ENCODE assay signal across 22 mouse cellular contexts in genomic region chr6:116621318-116622023, GRCm38 (mm10). TPM values are rescaled to one million over a fixed set of nuclear protein-coding genes. Genes with fewer than 3 reads are reported as not detected.
DNase-seq lines count a peak whose midpoint lies in the region; ATAC-seq and TF ChIP-seq lines count a peak whose summit lies in the region.
"Had no signal": no experiment of that assay in that cellular context is flagged by ENCODE, and none has a peak within 500 bp of the region (broad histone marks: within the 10 kb centered on the region; RNA-seq: fewer than 3 reads in every experiment).

No protein-coding gene starts in this region.

- H3K27me3 ChIP-seq in intestine, embryonic 14.5 days (replicated peaks; ENCODE audit: control insufficient read depth, insufficient read depth, low read length): no peaks in the 10 kb centered on the region
- no peaks in the 10 kb centered on the region for H3K27me3 ChIP-seq in intestine, postnatal 0 days (replicated peaks; ENCODE audit: control insufficient read depth, insufficient read depth, low read length)
- H3K27me3 ChIP-seq: embryonic facial prominence, embryonic 15.5 days; forebrain, embryonic 13.5 days; kidney, embryonic 15.5 days; limb, embryonic 15.5 days; midbrain, embryonic 15.5 days had no signal

- peaks cover 20% of the 10 kb centered on the region for H3K36me3 ChIP-seq in intestine, embryonic 14.5 days (ENCODE audit: control insufficient read depth, insufficient read depth, low read length)
- peaks cover 3% of the 10 kb centered on the region; the same call in 1 of the 2 replicates for H3K36me3 ChIP-seq in intestine, postnatal 0 days (ENCODE audit: control insufficient read depth, insufficient read depth)

- no peak for DNase-seq in intestine, embryonic 14.5 days (ENCODE audit: low spot score)
- DNase-seq in layer of hippocampus, postnatal 36 days: no peak
- DNase-seq: adrenal gland, adult 2 months; cerebellum, postnatal 14 days; heart, adult 2 months; heart, postnatal 10 days; right cerebral cortex, postnatal 14 days had no signal

- peak; percentile 53; the same call in 1 of the 2 replicates for ATAC-seq in intestine, embryonic 14.5 days (replicated peaks; ENCODE audit: low FRiP score, low TSS enrichment, low read depth)
- no peak for ATAC-seq in intestine, postnatal 0 days
- peak; percentile 74 to 80 for ATAC-seq in hematopoietic stem cell, adult 5-6 weeks (replicated peaks in 1 of 2; ENCODE audit: insufficient read depth in 1 of 2, low FRiP score in 2 of 2, low TSS enrichment in 1 of 2, low read depth in 1 of 2, poor library complexity in 2 of 2, severe bottlenecking in 2 of 2)
- peak; percentile 79 for ATAC-seq in megakaryocyte progenitor cell, adult 5-6 weeks (replicated peaks; ENCODE audit: poor library complexity)
- no peak for ATAC-seq in erythroblast, adult 5-6 weeks (replicated peaks; ENCODE audit: low FRiP score, poor library complexity, severe bottlenecking)
- ATAC-seq: CD4-positive, CD25-positive, alpha-beta regulatory T cell, adult 4 months; forebrain, embryonic 13.5 days; midbrain, embryonic 15.5 days had no signal

- no peak overlapping the region for H3K27ac ChIP-seq in intestine, embryonic 14.5 days (ENCODE audit: low read depth)
- H3K27ac ChIP-seq in intestine, postnatal 0 days (ENCODE audit: low read depth, low read length): no peak overlapping the region
- peak overlapping the region; percentile 81 for H3K27ac ChIP-seq in bone marrow macrophage, adult 2 months (ENCODE audit: insufficient read depth, low read depth, low read length)
- H3K27ac ChIP-seq: embryonic facial prominence, embryonic 15.5 days; forebrain, embryonic 13.5 days; heart, adult 2 months; kidney, embryonic 15.5 days; layer of hippocampus, adult 2 months; limb, embryonic 15.5 days; midbrain, embryonic 15.5 days had no signal

- no peak overlapping the region for H3K4me2 ChIP-seq in intestine, embryonic 14.5 days (ENCODE audit: low read length)
- no peak overlapping the region for H3K4me2 ChIP-seq in intestine, postnatal 0 days (replicated peaks; ENCODE audit: low read depth)
- H3K4me2 ChIP-seq: embryonic facial prominence, embryonic 15.5 days; forebrain, embryonic 13.5 days; kidney, embryonic 15.5 days; limb, embryonic 15.5 days; midbrain, embryonic 15.5 days had no signal

- no peak overlapping the region for H3K9ac ChIP-seq in intestine, embryonic 14.5 days (ENCODE audit: low read length)
- H3K9ac ChIP-seq in intestine, postnatal 0 days (ENCODE audit: low read depth, low read length): no peak overlapping the region
- H3K9ac ChIP-seq: embryonic facial prominence, embryonic 15.5 days; forebrain, embryonic 13.5 days; kidney, embryonic 15.5 days; limb, embryonic 15.5 days; midbrain, embryonic 15.5 days had no signal

- 50% methylated on average over 8 of the region's 8 CpGs for WGBS in intestine, embryonic 14.5 days
- WGBS in intestine, postnatal 0 days: 60% methylated on average over 8 of the region's 8 CpGs

- H3K4me1 ChIP-seq in intestine, embryonic 14.5 days (replicated peaks; ENCODE audit: control insufficient read depth, insufficient read depth, low read length): no peaks in the 10 kb centered on the region
- H3K4me1 ChIP-seq in intestine, postnatal 0 days (replicated peaks; ENCODE audit: control insufficient read depth, insufficient read depth, low read length): no peaks in the 10 kb centered on the region
- H3K4me1 ChIP-seq in bone marrow macrophage, adult 2 months (ENCODE audit: control insufficient read depth, insufficient read depth, low read length): peaks cover 10% of the 10 kb centered on the region
- H3K4me1 ChIP-seq: embryonic facial prominence, embryonic 15.5 days; kidney, embryonic 15.5 days; limb, embryonic 15.5 days; midbrain, embryonic 15.5 days had no signal

- no peak for TF ChIP-seq POLR2A in bone marrow macrophage, adult 2 months (IDR thresholded peaks at IDR 0.05; ENCODE audit: borderline replicate concordance, low read depth, low read length)

- no peak overlapping the region for H3K4me3 ChIP-seq in intestine, embryonic 14.5 days (ENCODE audit: low read depth, low read length)
- no peak overlapping the region for H3K4me3 ChIP-seq in intestine, postnatal 0 days (ENCODE audit: low read depth, low read length)
- no peak overlapping the region for H3K4me3 ChIP-seq in bone marrow macrophage, adult 2 months (ENCODE audit: insufficient read depth, low read length)
- H3K4me3 ChIP-seq: embryonic facial prominence, embryonic 15.5 days; forebrain, embryonic 13.5 days; heart, adult 2 months; kidney, embryonic 15.5 days; layer of hippocampus, adult 2 months; limb, embryonic 15.5 days; midbrain, embryonic 15.5 days had no signal

- TF ChIP-seq CTCF in intestine, postnatal 0 days (IDR thresholded peaks at IDR 0.05; ENCODE audit: low read depth): no peak
- TF ChIP-seq CTCF in bone marrow macrophage, adult 2 months (IDR thresholded peaks at IDR 0.05; ENCODE audit: low read depth, low read length): no peak

- H3K9me3 ChIP-seq in intestine, embryonic 14.5 days (ENCODE audit: control insufficient read depth, low read length): no peaks in the 10 kb centered on the region
- no peaks in the 10 kb centered on the region for H3K9me3 ChIP-seq in intestine, postnatal 0 days (ENCODE audit: control insufficient read depth)
- H3K9me3 ChIP-seq: embryonic facial prominence, embryonic 15.5 days; forebrain, embryonic 13.5 days; kidney, embryonic 15.5 days; limb, embryonic 15.5 days; midbrain, embryonic 15.5 days had no signal

RNA-seq across cellular contexts. Expression of gene Zfp422, which starts 7.3 kb away (rescaled TPM):
- 147 and 164 TPM in 2 replicates for polyA plus RNA-seq in intestine, embryonic 14.5 days (2014; fragmentation: Nextera tagmentation; extraction: Ambion mirVana)
- 41.8 and 43.3 TPM in 2 replicates for polyA plus RNA-seq in intestine, postnatal 0 days (2015; fragmentation: Nextera tagmentation; extraction: Ambion mirVana)
- polyA plus RNA-seq in bone marrow macrophage, adult 2 months (2012; ENCODE audit: insufficient read depth, insufficient read length, missing spikeins): 26.7 and 31.5 TPM in 2 replicates
- total RNA-seq in hematopoietic stem cell, adult 5-6 weeks (2017): 73.9 and 95.2 TPM in 2 replicates
- total RNA-seq in megakaryocyte progenitor cell, adult 5-6 weeks (2015): 129 and 134 TPM in 2 replicates
- total RNA-seq in megakaryocyte progenitor cell, adult 5-6 weeks (2017): 58.4 and 63.3 TPM in 2 replicates
- total RNA-seq in erythroblast, adult 5-6 weeks (2015; ENCODE audit: low replicate concordance): 18.6 and 21.1 TPM in 2 replicates
- 3.9 and 8.5 TPM in 2 replicates for total RNA-seq in erythroblast, adult 5-6 weeks (2017; ENCODE audit: low replicate concordance)
- total RNA-seq in layer of hippocampus, postnatal 36 days (2021): 10 to 100 TPM; 22.0 to 23.0 TPM
- total RNA-seq: MEL had no signal

RNA-seq across cellular contexts. Expression of gene Depp1, which starts 28.9 kb away (rescaled TPM):
- polyA plus RNA-seq in intestine, embryonic 14.5 days (2014; fragmentation: Nextera tagmentation; extraction: Ambion mirVana): 24.1 and 26.1 TPM in 2 replicates
- 11.2 and 13.0 TPM in 2 replicates for polyA plus RNA-seq in intestine, postnatal 0 days (2015; fragmentation: Nextera tagmentation; extraction: Ambion mirVana)
- 0.61 TPM in 1 of 2 replicates, not detected in the other for polyA plus RNA-seq in bone marrow macrophage, adult 2 months (2012; ENCODE audit: insufficient read depth, insufficient read length, missing spikeins)
- total RNA-seq in hematopoietic stem cell, adult 5-6 weeks (2017): 0.75 and 1.7 TPM in 2 replicates
- 0.44 TPM in 1 of 2 replicates, not detected in the other for total RNA-seq in megakaryocyte progenitor cell, adult 5-6 weeks (2015)
- total RNA-seq in megakaryocyte progenitor cell, adult 5-6 weeks (2017): 0.08 TPM in 1 of 2 replicates, not detected in the other
- not detected in 2 replicates for total RNA-seq in erythroblast, adult 5-6 weeks (2015; ENCODE audit: low replicate concordance)
- total RNA-seq in erythroblast, adult 5-6 weeks (2017; ENCODE audit: low replicate concordance): 0.77 TPM in 1 of 2 replicates, not detected in the other
- total RNA-seq in layer of hippocampus, postnatal 36 days (2021): 1 to 10 TPM; 2.4 to 2.5 TPM
- total RNA-seq: MEL had no signal
- polyA plus RNA-seq: CD4-positive, CD25-positive, alpha-beta regulatory T cell, adult 4 months had no signal

RNA-seq across cellular contexts. Expression of gene Olfr215, which starts 37.5 kb away (rescaled TPM):
- polyA plus RNA-seq in intestine, embryonic 14.5 days (2014; fragmentation: Nextera tagmentation; extraction: Ambion mirVana): not detected in 2 replicates
- polyA plus RNA-seq in intestine, postnatal 0 days (2015; fragmentation: Nextera tagmentation; extraction: Ambion mirVana): not detected in 2 replicates
- not detected in 2 replicates for polyA plus RNA-seq in bone marrow macrophage, adult 2 months (2012; ENCODE audit: insufficient read depth, insufficient read length, missing spikeins)
- not detected in 2 replicates for total RNA-seq in hematopoietic stem cell, adult 5-6 weeks (2017)
- total RNA-seq in megakaryocyte progenitor cell, adult 5-6 weeks (2015): not detected in 2 replicates
- total RNA-seq in megakaryocyte progenitor cell, adult 5-6 weeks (2017): not detected in 2 replicates
- not detected in 2 replicates for total RNA-seq in erythroblast, adult 5-6 weeks (2015; ENCODE audit: low replicate concordance)
- total RNA-seq in erythroblast, adult 5-6 weeks (2017; ENCODE audit: low replicate concordance): not detected in 2 replicates
- total RNA-seq in layer of hippocampus, postnatal 36 days (2021): not detected
- total RNA-seq: adrenal gland, adult 2 months; heart, adult 2 months; heart, postnatal 10 days; layer of hippocampus, adult 2 months; left cerebral cortex, adult 8-10 months; MEL had no signal
- polyA plus RNA-seq: adrenal gland, adult 2 months; brain, embryonic 14.5 days; CD4-positive, CD25-positive, alpha-beta regulatory T cell, adult 4 months; embryonic facial prominence, embryonic 15.5 days; forebrain, embryonic 13.5 days; heart, adult 2 months; kidney, embryonic 15.5 days; limb, embryonic 15.5 days; midbrain, embryonic 15.5 days had no signal

RNA-seq across cellular contexts. Expression of gene Rassf4, which starts 52.3 kb away (rescaled TPM):
- 12.6 and 13.8 TPM in 2 replicates for polyA plus RNA-seq in intestine, embryonic 14.5 days (2014; fragmentation: Nextera tagmentation; extraction: Ambion mirVana)
- 6.4 and 6.7 TPM in 2 replicates for polyA plus RNA-seq in intestine, postnatal 0 days (2015; fragmentation: Nextera tagmentation; extraction: Ambion mirVana)
- 388 and 401 TPM in 2 replicates for polyA plus RNA-seq in bone marrow macrophage, adult 2 months (2012; ENCODE audit: insufficient read depth, insufficient read length, missing spikeins)
- 11.0 and 20.5 TPM in 2 replicates for total RNA-seq in hematopoietic stem cell, adult 5-6 weeks (2017)
- total RNA-seq in megakaryocyte progenitor cell, adult 5-6 weeks (2015): 44.9 and 57.1 TPM in 2 replicates
- 35.8 and 40.9 TPM in 2 replicates for total RNA-seq in megakaryocyte progenitor cell, adult 5-6 weeks (2017)
- total RNA-seq in erythroblast, adult 5-6 weeks (2015; ENCODE audit: low replicate concordance): 18.6 and 21.1 TPM in 2 replicates
- 9.5 and 13.4 TPM in 2 replicates for total RNA-seq in erythroblast, adult 5-6 weeks (2017; ENCODE audit: low replicate concordance)
- 1 to 10 TPM; 2.6 to 2.7 TPM for total RNA-seq in layer of hippocampus, postnatal 36 days (2021)

Comparison
In these comparisons a context has a peak if more than half of its experiments do, and no peak if none do; other contexts are left out.
1. ATAC-seq: peak in intestine, embryonic 14.5 days (single experiment), hematopoietic stem cell, adult 5-6 weeks (2 of 2) and megakaryocyte progenitor cell, adult 5-6 weeks (single experiment); none in intestine, postnatal 0 days (single experiment) and erythroblast, adult 5-6 weeks (single experiment).